Mouse (Mus musculus) ES-Bruce4 (cell line): ENCODE measurements around the gene Klrb1b. TPM values are rescaled to one million over a fixed set of nuclear protein-coding genes. Genes with fewer than 3 reads are reported as not detected.

Experiments used
- H3K27ac ChIP-seq: 2 replicates; pipeline ENCODE4 v1.5.1; 2012; ENCODE audit warnings: low read length, inconsistent platforms; ENCODE audit not compliant: insufficient read depth
- H3K27me3 ChIP-seq: 2 replicates; pipeline ENCODE4 v1.6.1; 2012; ENCODE audit warnings: mild to moderate bottlenecking, low read length, inconsistent platforms; ENCODE audit not compliant: control insufficient read depth, poor library complexity, insufficient read depth, severe bottlenecking
- H3K36me3 ChIP-seq: 2 replicates; pipeline ENCODE4 v1.6.1; 2012; ENCODE audit warnings: inconsistent platforms, mild to moderate bottlenecking, low read length, moderate library complexity; ENCODE audit not compliant: control insufficient read depth, poor library complexity, insufficient read depth, severe bottlenecking
- H3K4me1 ChIP-seq: one replicate; pipeline ENCODE4 v1.8.1; 2011; ENCODE audit warnings: low read length; ENCODE audit not compliant: control insufficient read depth, insufficient read depth
- H3K4me3 ChIP-seq: 2 replicates; pipeline ENCODE4 v1.5.1; 2011; ENCODE audit warnings: low read depth, mild to moderate bottlenecking, low read length
- H3K9ac ChIP-seq: 2 replicates; pipeline ENCODE4 v1.6.1; 2012; ENCODE audit warnings: low read depth, mild to moderate bottlenecking, inconsistent platforms; ENCODE audit not compliant: poor library complexity, severe bottlenecking
- H3K9me3 ChIP-seq: replicated peaks from 2 replicates; pipeline ENCODE4 v1.6.1; 2012; ENCODE audit warnings: mild to moderate bottlenecking, low read length, inconsistent platforms; ENCODE audit not compliant: control insufficient read depth, poor library complexity, insufficient read depth, severe bottlenecking
- CTCF ChIP-seq: IDR thresholded peaks from one replicate; pipeline ENCODE4 v1.8.1; 2011; ENCODE audit warnings: low read depth, low read length
- EP300 ChIP-seq: IDR thresholded peaks from 2 replicates; pipeline ENCODE4 v1.6.1; 2011; ENCODE audit warnings: low read depth, low read length; ENCODE audit not compliant: insufficient read depth
- POLR2A ChIP-seq: IDR thresholded peaks from one replicate; pipeline ENCODE4 v1.8.1; 2011; ENCODE audit warnings: low read length; ENCODE audit not compliant: insufficient read depth
- polyA plus RNA-seq: library from polyadenylated mRNA; stranded (reverse); fragments of >200 nt; gene quantifications from 2 replicates; pipeline ENCODE4 v1.2.4, GENCODE M21; 2011; ENCODE audit warnings: low read depth; ENCODE audit not compliant: missing spikeins, insufficient read depth, insufficient read length

The Klrb1b gene
- polyA plus RNA-seq, 1 experiment = not detected

DNA sequence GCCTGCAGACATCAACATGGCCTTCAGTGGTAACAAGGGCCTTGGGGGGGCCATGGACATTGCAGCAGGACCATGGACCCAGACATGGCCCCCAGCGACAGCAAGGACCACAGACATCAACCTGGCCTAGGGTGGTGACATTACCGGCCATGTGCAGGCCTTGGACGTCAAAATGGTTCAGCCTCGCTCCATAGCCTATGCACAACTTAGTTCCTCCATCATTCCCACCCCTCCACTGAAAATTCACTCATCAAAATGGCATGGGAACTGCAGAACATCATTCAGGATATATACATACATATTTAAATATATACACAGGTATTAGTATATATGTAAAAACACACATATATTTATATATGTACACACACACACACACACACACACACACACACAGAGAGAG is 21.3 kb upstream of the Klrb1b start:
- no peaks in the 10 kb centered on the region for H3K36me3 ChIP-seq
- H3K27me3 ChIP-seq = no peaks in the 10 kb centered on the region
- H3K4me1 ChIP-seq = no peaks in the 10 kb centered on the region
- H3K4me3 ChIP-seq = no peak overlapping the region
- H3K9me3 ChIP-seq = 0 out of 2 replicates have a peak, but pooled peaks cover 4% of the 10 kb centered on the region
- H3K9ac ChIP-seq = no peak overlapping the region
- no peak for TF ChIP-seq POLR2A
- no peak for TF ChIP-seq CTCF
- TF ChIP-seq EP300 = no peak
- H3K27ac ChIP-seq = no peak overlapping the region

- no peaks in the 10 kb centered on the region for H3K36me3 ChIP-seq
- no peaks in the 10 kb centered on the region for H3K27me3 ChIP-seq
- no peak for TF ChIP-seq POLR2A
- no peak for TF ChIP-seq EP300
- TF ChIP-seq CTCF = no peak
- no peak overlapping the region for H3K4me3 ChIP-seq
- H3K9me3 ChIP-seq = 0 out of 2 replicates have a peak, but pooled peaks cover 4% of the 10 kb centered on the region
- H3K9ac ChIP-seq = no peak overlapping the region
- no peaks in the 10 kb centered on the region for H3K4me1 ChIP-seq
- no peak overlapping the region for H3K27ac ChIP-seq
These were observed 19.9 kb upstream of the Klrb1b start for GRCm38 (mm10) chr6:128845998-128846542.

- Histone ChIP-seq H3K4me1 (no peaks in the 10 kb centered on the region), H3K27me3 (no peaks in the 10 kb centered on the region), H3K4me3 (peak overlapping the region; percentile 56), H3K27ac (peak overlapping the region; percentile 85), H3K36me3 (no peaks in the 10 kb centered on the region), H3K9me3 (0 out of 2 replicates have a peak, but pooled peaks cover 1% of the 10 kb centered on the region), H3K9ac (no peak overlapping the region)
- no peak for TF ChIP-seq POLR2A
- peak; percentile 99 for TF ChIP-seq CTCF
These were observed 19.3 kb upstream of the Klrb1b start for GRCm38 (mm10) chr6:128845319-128845979.

GRCm38 (mm10) chr6:128844586-128845080 is 18.5 kb upstream of the Klrb1b start:
- H3K9ac ChIP-seq = peak overlapping the region; percentile 6; the same call in 1 of the 2 replicates
- H3K4me1 ChIP-seq = no peaks in the 10 kb centered on the region
- H3K27ac ChIP-seq = peak overlapping the region; percentile 73
- H3K9me3 ChIP-seq = no peaks in the 10 kb centered on the region
- no peaks in the 10 kb centered on the region for H3K36me3 ChIP-seq
- no peak overlapping the region for H3K4me3 ChIP-seq
- H3K27me3 ChIP-seq = no peaks in the 10 kb centered on the region
- TF ChIP-seq EP300 (no peak), CTCF (no peak)

GRCm38 (mm10) chr6:128844131-128844530 is 18.0 kb upstream of the Klrb1b start:
- Histone ChIP-seq H3K9me3 (no peaks in the 10 kb centered on the region), H3K4me3 (peak overlapping the region; percentile 25), H3K4me1 (no peaks in the 10 kb centered on the region), H3K27me3 (no peaks in the 10 kb centered on the region), H3K36me3 (no peaks in the 10 kb centered on the region), H3K9ac (peak overlapping the region; percentile 6; the same call in 1 of the 2 replicates), H3K27ac (peak overlapping the region; percentile 73)
- TF ChIP-seq EP300 = no peak
- TF ChIP-seq CTCF = no peak

- H3K9me3 ChIP-seq = no peaks in the 10 kb centered on the region
- peak overlapping the region; percentile 97 for H3K4me3 ChIP-seq
- no peaks in the 10 kb centered on the region for H3K4me1 ChIP-seq
- H3K36me3 ChIP-seq = no peaks in the 10 kb centered on the region
- H3K27me3 ChIP-seq = no peaks in the 10 kb centered on the region
- H3K27ac ChIP-seq = peak overlapping the region; percentile 91
- 0 out of 2 replicates have a peak, but pooled peaks have one; percentile 13 for TF ChIP-seq EP300
- no peak for TF ChIP-seq POLR2A
- TF ChIP-seq CTCF = no peak
- peak overlapping the region; percentile 65 for H3K9ac ChIP-seq
These were observed 17.4 kb upstream of the Klrb1b start for GRCm38 (mm10) chr6:128843479-128843992.
